Mouse (Mus musculus): Measurements from ENCODE around the gene Magt1.

DNA sequence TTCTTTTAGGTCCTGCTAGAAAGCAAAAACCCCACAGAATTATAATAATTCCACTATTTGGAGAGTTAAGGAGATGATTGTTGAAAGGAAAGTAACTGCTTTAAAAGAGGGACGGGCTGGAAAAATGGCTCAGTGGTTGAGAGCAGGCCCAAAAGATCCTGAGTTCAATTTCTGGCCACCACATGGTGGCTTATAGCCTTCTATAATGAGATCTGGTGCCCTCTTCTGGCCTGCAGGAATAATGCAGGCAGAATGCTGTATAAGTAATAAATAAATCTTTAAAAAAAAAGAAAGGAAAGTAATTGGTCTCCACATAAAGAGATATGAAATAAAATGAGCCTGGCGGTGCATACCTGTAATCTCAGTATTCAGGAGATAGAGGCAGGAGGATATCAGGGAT, 1.5 kb upstream of the Magt1 start:
- TF ChIP-seq CTCF (conservative IDR thresholded peaks at IDR 0.05; ENCODE audit: low read length) (peak; percentile 57), NANOG (IDR thresholded peaks at IDR 0.05; ENCODE audit: borderline replicate concordance, low read length) (no peak)

Data from E14TG2a.4 (cell line).